Mouse (Mus musculus) lung, postnatal 25 days (tissue): Measurements from ENCODE around the gene Shoc2.
A peak's percentile ranks its signal among the peaks of the same experiment; 100 is the strongest.

Source experiments
- DNase-seq: peaks from one replicate; pipeline ENCODE4 v3.0.0; 2022; ENCODE audit warnings: low spot score

Gene Shoc2

DNA sequence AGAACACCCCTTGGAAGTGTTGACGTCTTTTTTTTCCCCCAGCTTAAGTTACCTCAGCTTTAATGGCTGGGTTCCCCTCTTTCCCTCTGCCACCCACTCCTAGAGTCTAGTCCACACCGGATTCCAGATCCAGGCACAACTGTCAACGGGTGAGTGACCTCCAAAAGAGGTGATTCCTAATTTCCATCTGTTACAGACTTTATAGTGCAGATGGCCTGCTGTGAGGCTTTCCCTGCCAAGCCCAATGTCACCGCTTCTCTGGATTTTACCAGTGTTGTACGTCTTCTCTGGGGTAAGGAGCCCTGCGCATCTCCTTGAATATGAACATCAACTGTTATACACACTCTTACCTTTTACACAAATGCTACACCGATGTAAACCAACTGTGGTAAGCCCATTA lies 95.3 kb downstream of the Shoc2 start:
- DNase-seq = no peak

DNA sequence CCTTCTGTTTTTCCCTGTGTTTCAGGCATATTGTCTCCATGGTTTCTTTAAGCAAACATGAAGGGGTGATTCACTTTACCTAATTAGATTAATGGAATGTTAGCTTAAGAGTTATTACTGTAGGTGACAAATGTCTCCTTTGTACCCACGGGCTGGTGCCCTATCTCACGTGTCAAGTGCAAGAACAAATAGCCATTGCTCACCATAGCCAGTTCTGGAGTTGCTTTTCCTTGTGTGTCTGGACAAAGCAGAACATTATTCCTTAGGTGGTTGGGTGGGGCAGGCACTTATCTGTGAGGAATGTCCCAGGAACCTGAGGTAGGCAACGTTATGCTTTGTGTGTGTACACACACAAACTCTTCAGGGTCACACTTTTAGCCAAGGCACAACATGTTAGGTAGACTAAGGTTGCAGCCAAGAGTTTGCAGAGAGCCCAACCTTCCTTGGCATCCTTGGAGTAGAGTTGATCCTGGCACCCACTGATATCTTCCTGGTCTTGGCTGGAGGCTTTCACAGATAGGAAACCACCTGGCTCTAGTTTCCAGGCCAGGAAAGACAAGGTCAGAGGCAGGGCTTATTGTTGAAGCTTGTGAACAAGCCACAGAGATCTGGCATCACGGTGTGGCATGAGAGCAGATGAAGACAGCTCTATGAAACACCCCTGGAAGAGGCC lies 96.4 kb downstream of the Shoc2 start:
- peak; percentile 24 for DNase-seq

DNA sequence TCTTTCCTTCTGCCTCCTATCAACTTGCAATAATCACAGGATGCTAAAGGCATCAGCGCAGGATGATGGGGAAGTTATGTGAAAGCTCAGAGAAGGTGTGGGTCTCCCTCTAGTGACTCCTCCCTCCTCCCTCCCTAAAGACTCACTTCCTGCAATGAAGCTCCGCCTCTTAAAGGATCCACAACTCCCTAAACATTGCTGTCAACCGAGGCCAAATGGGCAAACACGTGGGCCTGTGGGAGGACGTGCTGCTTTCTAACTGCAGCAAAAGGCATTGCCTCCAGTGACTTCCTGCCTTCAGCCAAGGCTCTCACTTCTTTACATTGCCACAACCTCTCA lies 96.9 kb downstream of the Shoc2 start:
- no peak for DNase-seq

DNA sequence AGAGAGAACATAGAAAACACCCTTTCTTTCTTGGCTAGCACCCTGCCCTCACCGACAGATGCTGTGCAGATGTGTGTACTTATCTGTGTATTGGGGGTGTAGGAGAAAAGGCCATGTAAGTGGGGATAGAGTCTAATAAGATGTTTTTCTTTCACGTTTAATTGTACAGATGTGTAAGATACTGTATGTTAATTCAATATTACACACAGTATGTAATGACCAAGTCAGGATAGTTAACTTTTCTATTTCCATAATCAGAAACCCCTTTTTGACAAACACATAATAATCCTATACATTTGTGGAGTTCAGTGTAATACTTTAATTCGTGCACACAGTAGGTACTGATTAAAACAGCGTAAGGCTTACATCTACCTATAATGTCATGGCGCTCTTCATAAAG lies 99.7 kb downstream of the Shoc2 start, which contains the start of gene Adra2a:
Adra2a (plus strand) TSS at position 301 of the 400 bp plus-strand sequence.
- DNase-seq = no peak

DNA sequence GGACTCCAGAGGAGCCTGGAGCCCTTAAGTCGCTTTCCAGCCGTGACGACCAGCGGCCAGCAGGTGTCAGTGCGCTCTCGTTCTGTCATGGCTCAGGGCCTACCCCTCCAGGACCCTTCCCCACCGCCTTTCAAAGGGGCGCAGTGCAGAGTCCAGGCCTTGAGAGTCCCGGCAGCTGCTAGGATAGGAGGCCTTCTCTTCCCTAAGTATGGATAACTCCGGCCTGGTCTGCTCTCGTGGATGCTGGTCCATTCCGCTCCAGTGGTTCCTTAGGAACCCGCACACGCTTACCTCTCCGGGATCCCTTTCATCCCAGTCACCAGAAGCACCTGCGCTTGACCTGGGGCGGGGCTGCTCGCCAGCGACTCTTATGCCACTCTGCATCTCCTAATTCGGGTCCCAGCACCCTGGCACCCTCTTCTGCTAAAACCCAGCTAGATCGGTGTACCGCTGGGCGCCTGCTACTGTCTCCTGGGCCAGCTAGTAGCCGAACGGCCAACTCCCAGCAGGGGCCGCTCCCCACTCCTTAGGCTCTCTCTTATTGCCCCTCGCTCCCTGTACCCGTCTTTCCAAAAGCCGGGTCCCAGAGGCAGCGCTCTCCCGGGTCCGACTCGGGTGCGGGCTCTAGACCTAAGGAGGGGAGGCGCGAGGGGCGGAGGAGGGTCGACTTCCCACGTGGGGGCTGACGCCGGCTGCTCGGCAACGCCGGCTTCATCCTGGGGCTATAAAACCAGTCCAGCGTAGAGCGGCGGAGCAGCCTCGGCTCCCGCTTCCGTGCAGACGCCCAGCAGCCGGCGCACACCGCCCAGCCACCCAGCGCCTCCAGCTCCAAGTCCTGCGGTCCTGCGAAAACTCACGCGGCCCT lies 100.6 kb downstream of the Shoc2 start:
- DNase-seq = no peak

DNA sequence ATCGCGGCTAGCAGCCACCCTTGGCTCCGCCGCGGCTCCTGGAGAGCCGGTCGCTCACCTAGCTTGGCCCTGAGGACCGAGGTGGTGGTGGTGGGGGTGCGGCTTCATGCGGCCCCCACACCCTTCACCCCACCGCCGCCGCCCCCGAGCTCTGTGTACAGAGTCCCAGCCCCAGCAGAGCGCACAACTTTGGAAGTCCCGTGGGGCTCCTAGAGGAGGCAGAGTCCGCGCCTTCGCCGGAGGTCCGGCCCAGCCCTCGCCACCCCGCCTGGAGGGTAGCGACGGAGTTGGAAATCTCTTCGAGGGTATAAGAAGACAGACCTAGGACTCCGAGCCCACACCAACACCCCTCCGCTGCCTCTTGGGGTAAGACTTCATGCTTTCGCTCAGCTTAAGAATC lies 101.3 kb downstream of the Shoc2 start:
- DNase-seq = no peak

DNA sequence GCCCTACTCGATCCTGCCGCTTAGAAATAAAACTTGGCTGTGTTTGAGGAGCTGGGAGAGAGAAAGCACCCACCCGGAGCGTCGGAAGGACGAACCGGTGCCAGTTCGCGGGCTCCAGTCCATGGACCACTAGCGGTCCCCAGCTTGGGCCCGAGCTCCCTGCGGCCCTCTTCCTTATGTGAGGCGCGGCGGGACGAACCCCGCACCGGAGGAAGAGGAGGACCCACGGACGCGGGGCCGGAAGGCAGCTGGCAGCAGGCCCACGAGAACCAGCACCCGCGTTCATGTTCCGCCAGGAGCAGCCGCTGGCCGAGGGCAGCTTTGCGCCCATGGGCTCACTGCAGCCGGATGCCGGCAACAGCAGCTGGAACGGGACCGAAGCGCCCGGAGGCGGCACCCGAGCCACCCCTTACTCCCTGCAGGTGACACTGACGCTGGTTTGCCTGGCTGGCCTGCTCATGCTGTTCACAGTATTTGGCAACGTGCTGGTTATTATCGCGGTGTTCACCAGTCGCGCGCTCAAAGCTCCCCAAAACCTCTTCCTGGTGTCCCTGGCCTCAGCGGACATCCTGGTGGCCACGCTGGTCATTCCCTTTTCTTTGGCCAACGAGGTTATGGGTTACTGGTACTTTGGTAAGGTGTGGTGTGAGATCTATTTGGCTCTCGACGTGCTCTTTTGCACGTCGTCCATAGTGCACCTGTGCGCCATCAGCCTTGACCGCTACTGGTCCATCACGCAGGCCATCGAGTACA lies 102.0 kb downstream of the Shoc2 start:
- DNase-seq = no peak

DNA sequence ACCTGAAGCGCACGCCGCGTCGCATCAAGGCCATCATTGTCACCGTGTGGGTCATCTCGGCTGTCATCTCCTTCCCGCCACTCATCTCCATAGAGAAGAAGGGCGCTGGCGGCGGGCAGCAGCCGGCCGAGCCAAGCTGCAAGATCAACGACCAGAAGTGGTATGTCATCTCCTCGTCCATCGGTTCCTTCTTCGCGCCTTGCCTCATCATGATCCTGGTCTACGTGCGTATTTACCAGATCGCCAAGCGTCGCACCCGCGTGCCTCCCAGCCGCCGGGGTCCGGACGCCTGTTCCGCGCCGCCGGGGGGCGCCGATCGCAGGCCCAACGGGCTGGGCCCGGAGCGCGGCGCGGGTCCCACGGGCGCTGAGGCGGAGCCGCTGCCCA lies 102.6 kb downstream of the Shoc2 start:
- no peak for DNase-seq

DNA sequence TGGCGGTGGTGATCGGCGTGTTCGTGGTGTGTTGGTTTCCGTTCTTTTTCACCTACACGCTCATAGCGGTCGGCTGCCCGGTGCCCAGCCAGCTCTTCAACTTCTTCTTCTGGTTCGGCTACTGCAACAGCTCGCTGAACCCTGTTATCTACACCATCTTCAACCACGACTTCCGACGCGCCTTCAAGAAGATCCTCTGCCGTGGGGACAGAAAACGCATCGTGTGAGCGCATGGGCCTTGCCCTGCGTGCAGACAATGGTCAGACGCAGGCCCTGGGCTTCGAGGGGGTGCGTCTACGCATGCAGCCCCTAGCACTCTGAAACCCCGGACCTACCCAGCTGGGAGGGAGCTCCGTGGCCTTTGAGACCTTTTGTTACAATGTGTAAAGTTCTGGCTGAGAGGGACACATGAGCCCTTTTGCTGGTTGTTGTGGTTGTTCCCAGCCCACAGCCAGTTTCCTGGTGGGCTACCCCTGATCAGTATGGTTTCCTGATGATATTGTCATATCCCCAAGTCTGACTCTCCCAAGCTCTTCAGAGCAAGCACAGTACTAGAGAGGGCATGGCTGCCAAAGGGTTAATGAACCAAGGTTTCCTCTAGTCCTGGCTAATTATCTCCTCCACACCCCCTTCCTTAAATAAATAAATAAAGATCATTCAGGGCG lies 103.4 kb downstream of the Shoc2 start:
- DNase-seq = no peak

DNA sequence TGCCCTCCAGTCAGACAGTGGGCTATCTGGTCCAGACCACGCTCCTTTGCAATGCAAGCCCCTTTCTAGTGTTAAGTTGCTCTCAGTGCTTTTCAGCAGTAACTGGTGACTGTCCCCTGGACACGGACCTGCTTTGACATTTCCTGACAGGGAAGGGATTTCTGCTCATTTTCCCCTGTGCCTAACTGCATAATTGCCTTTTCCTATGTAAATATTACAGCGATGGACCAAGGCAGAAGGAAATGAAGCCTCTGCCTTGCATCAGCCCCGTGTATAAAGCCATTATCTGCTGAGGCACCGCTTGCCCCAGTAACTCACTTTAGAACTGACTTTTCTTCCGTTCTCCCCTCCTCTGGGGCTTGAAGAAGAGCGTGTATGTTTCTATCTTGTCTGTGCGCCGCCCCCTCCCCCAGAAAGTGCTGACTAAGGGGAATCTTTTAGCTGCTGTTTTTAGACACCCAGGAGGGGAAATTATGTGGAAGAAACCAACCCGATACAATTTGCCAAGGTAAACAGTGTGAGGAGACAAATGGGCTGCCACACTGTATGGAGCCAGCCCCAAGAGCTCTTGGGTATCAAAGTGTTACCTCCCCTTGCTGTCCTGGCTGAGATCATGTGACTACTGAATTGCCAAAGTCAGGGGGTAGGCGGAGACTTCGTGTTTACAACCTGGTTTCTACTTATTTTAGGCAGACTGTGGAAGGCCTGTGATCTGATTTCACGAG lies 104.2 kb downstream of the Shoc2 start:
- no peak for DNase-seq

DNA sequence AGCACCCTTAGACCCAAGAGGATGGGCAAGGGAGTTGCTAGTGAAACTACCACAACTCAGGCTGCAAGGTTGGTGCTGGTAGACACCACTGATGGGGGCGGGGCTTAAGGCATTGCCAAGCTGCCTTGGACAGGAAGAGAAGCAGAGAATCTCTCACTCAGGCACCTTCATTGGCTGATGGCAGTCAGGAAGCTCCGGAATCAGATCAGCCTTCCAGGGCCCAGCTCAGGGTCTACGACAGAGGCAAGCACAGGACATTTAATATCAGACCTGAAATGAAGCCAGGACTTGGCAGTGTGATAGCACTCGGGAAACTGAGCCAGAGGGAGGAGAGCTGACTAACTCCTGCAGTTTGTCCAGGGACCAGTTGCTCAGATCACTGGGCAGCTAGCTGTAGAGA lies 107.5 kb downstream of the Shoc2 start:
- no peak for DNase-seq

DNA sequence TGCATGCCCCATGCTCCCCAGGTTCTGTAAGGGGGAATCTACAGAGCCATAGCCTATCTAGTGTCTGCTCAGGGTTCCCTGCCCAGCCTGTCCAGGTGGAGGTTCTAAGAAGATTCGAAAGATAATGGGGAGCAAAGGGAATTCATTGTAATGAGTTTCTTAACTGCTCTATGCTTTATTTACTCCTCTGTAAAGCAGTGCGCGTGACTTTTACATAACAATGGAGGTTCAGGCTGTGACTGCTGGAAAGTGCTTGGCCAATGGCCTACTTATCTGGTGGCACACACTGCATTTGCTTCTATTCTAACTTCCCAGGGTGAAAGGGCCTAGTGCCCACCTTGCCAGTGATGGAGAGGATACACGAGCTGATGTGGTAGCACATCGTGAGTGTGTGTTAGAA lies 111.7 kb downstream of the Shoc2 start:
- DNase-seq = no peak

DNA sequence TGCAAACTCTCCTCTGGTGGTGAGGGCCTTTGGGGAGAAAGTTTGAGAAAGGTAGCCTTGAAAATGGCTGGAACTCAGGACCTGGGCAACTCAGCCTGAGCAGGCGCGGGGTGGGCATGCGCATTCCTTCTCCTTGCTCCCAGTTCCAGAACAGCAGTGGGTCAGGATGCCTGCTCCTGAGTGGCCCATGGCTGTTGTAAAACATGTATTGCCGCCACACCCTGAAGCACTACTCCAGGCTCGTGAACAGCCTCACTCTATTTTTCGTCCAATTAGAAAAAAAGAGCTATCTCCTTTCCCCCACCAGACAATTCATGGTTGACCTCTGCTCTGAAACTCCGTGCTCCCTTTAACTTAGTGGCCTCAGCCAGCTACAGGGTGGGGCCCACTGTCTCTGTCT lies 124.3 kb downstream of the Shoc2 start:
- DNase-seq = no peak

DNA sequence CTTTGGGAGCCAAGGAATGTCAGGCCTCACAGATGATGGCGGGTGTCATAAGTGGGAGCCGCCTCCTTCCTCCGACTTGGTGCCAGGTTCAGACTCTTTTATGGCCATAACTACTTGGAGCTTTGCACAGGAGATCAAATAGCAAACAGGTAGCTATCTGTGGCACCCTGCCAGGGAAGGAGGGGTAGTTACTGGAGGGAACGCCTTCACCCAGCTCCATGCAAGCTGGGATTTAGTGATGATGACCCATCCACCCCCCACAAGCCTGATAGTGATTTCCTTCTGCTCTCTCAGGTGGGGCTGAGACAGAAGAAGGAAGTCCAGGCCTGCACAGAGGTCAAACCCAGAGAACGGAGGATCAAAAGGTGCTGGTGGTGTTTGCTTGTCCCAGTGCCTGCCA lies 126.4 kb downstream of the Shoc2 start:
- peak; percentile 28 for DNase-seq

DNA sequence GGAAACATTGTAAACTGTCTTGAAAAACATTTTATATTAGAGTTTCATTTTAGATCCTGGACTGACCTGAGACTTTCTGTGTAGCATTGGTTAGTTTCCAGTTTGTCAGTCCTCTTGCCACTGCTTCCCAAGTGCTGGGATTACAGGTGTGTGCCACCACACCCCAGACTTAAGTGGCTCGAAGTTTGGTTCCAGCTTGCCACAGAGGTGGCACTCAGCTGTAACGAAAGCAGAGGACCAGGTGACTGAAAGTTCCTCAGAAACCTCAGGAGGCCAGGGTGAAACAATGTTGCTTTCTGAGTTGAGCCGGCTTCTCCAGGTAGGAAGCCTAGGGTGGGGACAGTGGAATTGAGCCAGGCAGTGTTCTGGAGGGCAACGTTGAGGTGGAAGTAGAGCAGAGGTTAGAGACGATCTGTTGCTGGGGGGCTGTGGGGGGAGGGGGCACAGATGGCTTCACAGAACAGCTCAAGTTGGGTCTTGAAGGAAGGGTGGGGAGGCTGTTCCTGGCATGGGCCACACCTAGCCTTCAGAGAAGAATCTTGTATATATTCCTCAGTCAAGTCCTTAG lies 128.2 kb downstream of the Shoc2 start:
- peak; percentile 14 for DNase-seq

DNA sequence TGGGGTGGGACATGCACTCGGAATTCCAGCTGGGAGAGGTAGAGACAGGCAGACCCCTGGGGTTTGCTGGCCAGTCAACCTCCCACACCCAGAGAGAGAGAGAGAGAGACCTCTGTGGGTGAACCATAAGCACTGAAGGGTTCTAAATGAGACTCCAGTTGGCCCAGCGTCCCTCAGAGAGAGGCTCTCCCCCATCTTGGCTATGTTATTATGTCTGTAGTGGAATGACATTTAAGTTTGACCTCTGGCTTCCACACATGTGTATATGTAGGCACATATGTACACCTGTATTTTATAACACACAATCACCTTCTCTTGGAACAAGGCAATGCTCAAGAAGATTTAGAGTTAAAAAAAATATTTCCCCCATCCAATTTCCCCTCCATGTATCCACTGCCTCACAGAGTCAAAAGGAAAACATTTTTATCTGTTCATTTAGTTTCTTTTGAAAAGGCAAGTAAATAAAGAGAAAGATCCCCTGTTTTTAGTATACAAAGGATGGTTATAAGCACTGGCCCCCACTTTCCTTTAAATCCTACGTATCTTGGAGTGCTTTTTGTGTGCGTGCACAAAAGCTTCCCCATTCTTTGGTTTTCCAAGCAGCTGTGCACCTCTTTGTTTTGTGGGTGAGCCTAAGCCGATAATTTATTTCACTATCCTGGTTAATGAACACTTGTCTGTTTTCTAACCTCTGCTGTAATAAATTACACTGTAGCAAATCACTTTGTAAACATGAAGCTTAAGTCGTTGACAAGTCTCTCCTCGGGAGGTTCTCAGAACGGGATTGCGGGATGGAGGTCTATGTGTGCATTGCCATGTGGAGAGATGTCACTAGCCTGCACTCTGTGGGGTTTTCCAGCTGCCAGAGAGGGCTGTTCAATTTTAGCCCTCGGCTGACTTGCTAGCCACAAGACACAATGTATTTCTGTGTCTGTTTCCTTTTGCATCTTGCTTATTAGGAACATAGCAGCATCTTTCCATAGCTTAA lies 132.6 kb downstream of the Shoc2 start:
- DNase-seq = no peak

DNA sequence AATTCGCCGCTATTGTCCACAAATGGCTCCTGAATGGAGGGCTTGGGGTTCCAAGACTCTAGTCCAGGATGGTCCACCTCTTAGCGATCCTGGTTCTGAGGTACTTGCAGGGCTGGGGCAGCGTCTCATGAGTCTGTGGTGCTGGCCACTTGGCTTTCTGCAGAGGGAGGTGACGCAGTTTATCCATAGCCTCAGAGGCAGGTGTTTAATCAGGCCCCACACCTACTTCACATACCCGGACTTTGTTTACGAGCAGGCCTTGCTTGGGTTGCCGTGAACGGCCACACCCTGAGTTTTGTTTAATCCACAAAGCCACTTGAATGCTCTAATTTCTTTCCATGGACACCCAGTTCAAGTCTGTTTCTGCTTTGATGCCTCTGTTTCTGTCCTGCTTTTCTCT lies 137.2 kb downstream of the Shoc2 start:
- peak; percentile 24 for DNase-seq

DNA sequence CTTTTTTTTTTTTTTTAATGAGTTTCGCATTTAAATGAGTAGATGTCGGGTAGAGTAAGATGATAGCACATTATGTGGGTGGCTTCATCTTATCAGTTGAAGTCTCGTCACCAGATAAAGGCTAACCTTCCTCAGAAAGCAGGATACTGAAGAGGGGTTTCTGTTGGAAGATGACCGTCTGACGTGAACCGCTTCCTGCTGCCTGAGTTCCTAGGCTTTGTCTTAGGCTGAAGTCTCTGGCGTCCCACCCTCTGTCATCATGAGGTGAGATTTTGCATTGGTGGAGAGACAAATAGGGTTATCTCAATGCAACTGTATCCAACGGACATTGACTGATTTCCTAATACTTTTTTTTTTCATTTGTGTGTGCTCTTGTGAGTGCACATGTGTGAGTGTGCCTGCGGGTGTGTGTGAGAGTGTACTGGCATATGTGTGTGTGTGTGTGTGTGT lies 137.6 kb downstream of the Shoc2 start:
- DNase-seq = no peak
